Mouse (Mus musculus) kidney, postnatal 0 days (tissue): Measurements from ENCODE around the gene Ptrh2. TPM values are rescaled to one million over a fixed set of nuclear protein-coding genes. Genes with fewer than 3 reads are reported as not detected.

Source experiments
- ATAC-seq: fragments of 200-750 bp; cut with Nextera tagmentation; replicated peaks from 2 replicates; pipeline ENCODE4 v1.8.0; 2017; ENCODE audit warnings: low read depth, moderate number of reproducible peaks, moderate TSS enrichment, moderate library complexity; ENCODE audit not compliant: low FRiP score
- DNase-seq: peaks from one replicate; pipeline ENCODE4 v3.0.0-alpha.2; 2016; ENCODE audit warnings: low spot score
- H3K27ac ChIP-seq: fragments of 300-500 bp; sonication (generic); 2 replicates; pipeline ENCODE4 v1.5.1; 2014; ENCODE audit warnings: mild to moderate bottlenecking
- H3K27me3 ChIP-seq: fragments of 300-500 bp; sonication (generic); 2 replicates; pipeline ENCODE4 v1.6.1; 2014; ENCODE audit warnings: low read length, mixed read lengths; ENCODE audit not compliant: insufficient read depth
- H3K36me3 ChIP-seq: fragments of 300-500 bp; sonication (generic); 2 replicates; pipeline ENCODE4 v1.6.1; 2014; ENCODE audit warnings: low read length, mixed read lengths; ENCODE audit not compliant: insufficient read depth
- H3K4me1 ChIP-seq: fragments of 300-500 bp; sonication (generic); replicated peaks from 2 replicates; pipeline ENCODE4 v1.6.1; 2014; ENCODE audit warnings: antibody characterized with exemption, low read length, mixed read lengths; ENCODE audit not compliant: insufficient read depth
- H3K4me2 ChIP-seq: fragments of 300-500 bp; sonication (generic); 2 replicates; pipeline ENCODE4 v1.6.1; 2014; ENCODE audit warnings: mild to moderate bottlenecking, low read length, moderate library complexity, mixed read lengths
- H3K4me3 ChIP-seq: fragments of 300-500 bp; sonication (generic); replicated peaks from 2 replicates; pipeline ENCODE4 v1.5.1; 2014; ENCODE audit warnings: low read depth, low read length
- H3K9ac ChIP-seq: fragments of 300-500 bp; sonication (generic); 2 replicates; pipeline ENCODE4 v1.6.1; 2014; ENCODE audit warnings: low read depth, low read length
- H3K9me3 ChIP-seq: fragments of 300-500 bp; sonication (generic); replicated peaks from 2 replicates; pipeline ENCODE4 v1.6.1; 2016; ENCODE audit warnings: low read length, inconsistent platforms, mixed read lengths
- CTCF ChIP-seq: IDR thresholded peaks from 2 replicates; pipeline ENCODE4 v1.5.1; 2016; ENCODE audit warnings: antibody characterized with exemption, low read depth, mild to moderate bottlenecking, moderate library complexity
- WGBS: fragments of 180-500 bp; shearing (Covaris S2); extraction: QIAGEN DNeasy Blood & Tissue Kit; methylation state at CpG from one replicate; pipeline ENCODE4 v1.1.7; 2014; 5-methylcytosine and 5-hydroxymethylcytosine counted together
- polyA plus RNA-seq: library from polyadenylated mRNA; unstranded; fragments of >200 nt; fragmentation: Nextera tagmentation; extraction: Ambion mirVana; gene quantifications from 2 replicates; pipeline ENCODE4 v1.2.1, GENCODE M21; 2015

The Ptrh2 gene
- polyA plus RNA-seq, 1 experiment from 2014 or later: 28.6 TPM

DNA sequence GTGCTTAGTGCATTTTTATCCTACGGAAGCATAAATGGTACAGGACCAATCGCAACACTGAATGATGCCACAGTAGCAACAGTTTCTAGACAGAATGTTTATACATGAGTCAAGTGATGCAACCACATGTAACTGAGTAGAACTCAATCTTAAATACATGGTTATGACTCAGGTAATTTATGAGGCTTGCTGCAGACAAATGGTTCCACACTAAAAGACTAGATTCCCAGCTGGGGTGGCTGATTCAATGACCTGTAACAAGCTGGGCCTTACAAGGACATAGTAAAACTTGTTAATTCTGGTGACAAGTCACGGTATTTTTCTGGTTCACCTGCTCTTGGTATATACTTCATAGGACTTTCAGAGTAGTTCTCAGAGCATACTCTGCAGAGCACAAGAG is 7.7 kb downstream of the Ptrh2 start:
- Histone ChIP-seq H3K9ac (no peak overlapping the region), H3K4me1 (no peaks in the 10 kb centered on the region), H3K4me3 (no peak overlapping the region), H3K36me3 (peaks cover 36% of the 10 kb centered on the region), H3K9me3 (no peaks in the 10 kb centered on the region), H3K27ac (no peak overlapping the region), H3K4me2 (no peak overlapping the region), H3K27me3 (no peaks in the 10 kb centered on the region)
- TF ChIP-seq CTCF: no peak
- 81% methylated on average over 3 of the region's 3 CpGs for WGBS
- ATAC-seq: no peak; the same call in 1 of the 2 replicates
- DNase-seq: peak; percentile 11

DNA sequence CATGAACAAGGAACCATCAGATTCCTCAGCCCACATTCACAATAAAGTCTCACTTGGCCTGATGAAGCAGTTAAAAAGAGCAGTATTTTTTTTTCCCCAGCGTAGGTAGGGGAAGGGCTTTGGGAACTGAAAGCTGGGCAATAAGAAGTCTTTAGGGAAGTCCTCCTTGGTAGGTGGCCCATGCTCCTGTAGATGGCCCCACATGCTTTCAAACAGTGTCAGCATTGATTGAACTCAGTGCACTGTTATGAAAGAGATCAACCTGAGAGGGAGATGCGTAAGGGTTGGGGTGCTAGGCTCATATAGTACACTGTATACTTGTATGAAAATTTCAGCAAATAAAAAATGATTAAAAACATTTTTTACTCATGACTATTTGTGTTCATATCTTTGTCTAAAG is 8.2 kb downstream of the Ptrh2 start:
- DNase-seq: no peak
- Histone ChIP-seq H3K36me3 (peaks cover 40% of the 10 kb centered on the region), H3K9ac (no peak overlapping the region), H3K4me1 (no peaks in the 10 kb centered on the region), H3K4me2 (no peak overlapping the region), H3K9me3 (no peaks in the 10 kb centered on the region), H3K27ac (peak overlapping the region; percentile 62; the same call in 1 of the 2 replicates), H3K27me3 (no peaks in the 10 kb centered on the region), H3K4me3 (no peak overlapping the region)
- 87% methylated on average over 2 of the region's 2 CpGs for WGBS
- TF ChIP-seq CTCF: no peak
- no peak for ATAC-seq

DNA sequence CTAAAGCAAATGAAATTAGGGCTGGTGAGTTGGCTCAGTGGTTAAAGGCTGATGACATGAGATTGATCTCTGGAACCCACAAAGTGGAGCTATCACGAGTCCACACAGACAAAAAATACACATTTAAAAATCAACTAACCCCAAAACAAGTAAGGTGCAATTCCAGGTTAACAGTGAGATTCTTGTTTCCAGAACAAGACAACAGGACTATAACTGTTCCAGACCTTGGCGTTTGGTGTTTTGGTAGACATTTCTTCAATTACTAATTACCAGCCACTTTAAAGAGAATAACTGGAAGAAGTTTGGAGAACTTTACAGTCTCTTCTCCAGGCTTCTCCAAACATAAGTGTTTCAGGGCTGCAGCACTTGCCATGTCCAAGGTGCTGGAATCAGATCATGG is 8.8 kb downstream of the Ptrh2 start:
- H3K4me1 ChIP-seq: no peaks in the 10 kb centered on the region
- WGBS: 81% methylated on average over 2 of the region's 2 CpGs
- no peak overlapping the region for H3K4me2 ChIP-seq
- no peaks in the 10 kb centered on the region for H3K9me3 ChIP-seq
- H3K9ac ChIP-seq: no peak overlapping the region
- peaks cover 46% of the 10 kb centered on the region for H3K36me3 ChIP-seq
- ATAC-seq (no peak), DNase-seq (no peak)
- no peaks in the 10 kb centered on the region for H3K27me3 ChIP-seq
- H3K4me3 ChIP-seq: no peak overlapping the region
- TF ChIP-seq CTCF: no peak
- H3K27ac ChIP-seq: no peak overlapping the region

DNA sequence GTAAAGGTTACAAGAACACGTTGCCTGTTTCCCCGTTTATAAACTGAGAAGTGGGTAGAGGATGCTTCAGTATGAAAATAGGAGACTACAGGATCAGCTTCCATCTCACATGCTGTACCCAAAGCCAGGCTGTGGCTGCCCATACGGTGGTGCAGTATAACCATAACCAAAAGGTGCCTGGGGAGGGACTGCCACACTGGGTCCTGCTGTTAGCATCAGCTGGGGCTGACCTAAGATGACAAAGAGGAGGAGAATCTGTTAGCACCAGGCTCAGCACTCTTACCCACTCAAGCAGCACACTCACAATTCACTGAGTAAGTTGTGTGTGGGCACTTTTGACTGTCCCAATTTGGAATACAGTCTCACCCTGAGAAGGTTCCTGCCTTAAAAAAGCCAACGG is 11.7 kb downstream of the Ptrh2 start:
- 77% methylated on average over 4 of the region's 4 CpGs for WGBS
- H3K36me3 ChIP-seq: peaks cover 57% of the 10 kb centered on the region
- ATAC-seq: no peak

DNA sequence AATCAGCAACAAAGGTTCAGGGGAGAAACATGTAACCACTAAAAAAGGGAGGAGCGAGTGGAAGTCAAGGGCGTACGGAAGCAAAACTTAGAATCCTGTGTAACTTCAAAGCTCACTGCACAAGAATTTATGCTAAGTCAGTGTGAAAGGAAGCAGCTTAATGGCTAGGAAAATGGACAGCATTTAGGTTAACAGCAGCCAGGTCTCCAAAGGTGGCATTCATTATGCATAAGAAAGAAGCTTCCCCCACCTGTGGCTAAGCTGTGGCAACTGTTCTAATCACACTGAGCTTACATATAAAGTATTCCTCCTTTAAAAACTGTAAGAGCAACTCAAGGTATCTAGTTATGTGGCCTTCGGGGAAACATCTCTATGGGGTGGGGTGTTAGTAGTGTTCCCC is 17.4 kb downstream of the Ptrh2 start:
- no peak for TF ChIP-seq CTCF
- Histone ChIP-seq H3K27me3 (no peaks in the 10 kb centered on the region), H3K36me3 (peaks cover 80% of the 10 kb centered on the region), H3K4me1 (no peaks in the 10 kb centered on the region), H3K4me2 (no peak overlapping the region), H3K9ac (no peak overlapping the region), H3K9me3 (no peaks in the 10 kb centered on the region), H3K4me3 (no peak overlapping the region), H3K27ac (no peak overlapping the region)
- ATAC-seq (no peak), DNase-seq (no peak)
- 58% methylated on average over 4 of the region's 4 CpGs for WGBS

More for the DNA sequence above, 11.7 kb downstream of the Ptrh2 start:
- Histone ChIP-seq H3K9ac (no peak overlapping the region), H3K4me3 (no peak overlapping the region), H3K27me3 (no peaks in the 10 kb centered on the region), H3K27ac (no peak overlapping the region), H3K9me3 (no peaks in the 10 kb centered on the region), H3K4me2 (no peak overlapping the region), H3K4me1 (no peaks in the 10 kb centered on the region)
- TF ChIP-seq CTCF: no peak
- DNase-seq: no peak

DNA sequence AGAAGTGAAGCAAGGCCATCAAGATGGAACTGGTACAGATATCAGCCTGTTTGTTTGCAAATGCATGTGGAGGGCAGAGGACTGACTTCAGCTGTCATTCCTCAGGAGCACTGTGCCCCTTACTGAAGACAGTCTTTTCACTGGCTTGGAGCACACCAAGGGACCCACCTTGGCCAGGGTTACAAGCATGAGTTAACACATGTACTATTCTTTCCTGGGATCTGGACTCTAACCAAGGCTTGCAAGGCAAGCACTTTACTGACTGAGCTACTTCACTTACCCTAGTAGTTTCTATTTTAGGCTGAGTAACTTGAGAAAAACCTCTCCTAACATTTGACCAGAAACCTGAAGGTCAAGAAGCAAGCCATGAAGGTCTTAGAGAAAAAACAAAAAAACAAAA is 30.8 kb downstream of the Ptrh2 start:
- DNase-seq (no peak), ATAC-seq (no peak)
- TF ChIP-seq CTCF: no peak
- Histone ChIP-seq H3K27ac (0 out of 2 replicates have a peak overlapping the region, but pooled peaks have one; percentile 25), H3K9me3 (no peaks in the 10 kb centered on the region), H3K4me2 (no peak overlapping the region), H3K9ac (no peak overlapping the region), H3K36me3 (peaks cover 47% of the 10 kb centered on the region), H3K4me3 (no peak overlapping the region), H3K27me3 (no peaks in the 10 kb centered on the region), H3K4me1 (no peaks in the 10 kb centered on the region)
